Mouse (Mus musculus): ENCODE measurements around the gene Wdfy4.

The Wdfy4 gene

DNA sequence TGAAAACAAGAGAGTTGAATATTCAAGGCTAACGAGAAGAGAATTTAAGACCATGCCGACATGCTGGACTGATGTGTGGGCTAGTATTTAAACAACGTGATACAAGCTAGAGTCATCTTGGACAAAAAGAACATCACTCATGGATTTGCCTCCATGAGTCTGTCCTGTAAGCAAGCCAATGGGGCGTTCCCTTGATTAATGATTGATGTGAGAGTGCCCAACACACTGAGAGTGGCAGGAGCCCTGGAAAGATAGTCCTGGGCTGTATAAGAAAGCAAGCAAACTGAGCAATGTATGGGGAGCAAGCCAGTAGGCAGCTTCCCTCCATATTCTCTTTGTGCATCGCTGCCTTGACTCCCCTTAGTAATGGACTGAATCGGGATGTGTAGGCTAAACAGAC lies 106.7 kb downstream of the Wdfy4 start:
- no peak for DNase-seq (ENCODE audit: low read depth, low spot score)

DNA sequence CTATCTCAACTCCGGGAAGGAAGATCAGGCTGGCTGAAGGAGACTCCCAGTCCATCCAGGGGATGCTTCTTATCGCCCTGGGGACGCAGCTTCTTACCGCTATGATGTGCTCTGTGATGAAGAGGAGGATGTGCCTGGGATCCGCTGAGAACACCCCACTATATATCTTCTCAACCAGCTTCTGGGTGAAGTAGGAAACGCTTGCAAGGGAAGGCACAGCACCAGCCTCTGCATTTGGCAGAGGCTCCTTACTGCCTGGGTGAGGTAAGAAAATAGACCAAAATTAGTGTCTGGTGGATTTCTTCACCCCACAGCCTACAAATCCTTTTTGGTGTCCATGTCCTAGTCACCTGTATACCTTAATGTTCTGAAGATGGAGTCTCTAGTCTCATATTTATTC lies 107.2 kb downstream of the Wdfy4 start:
- peak; percentile 43 for DNase-seq (ENCODE audit: low read depth, low spot score)

DNA sequence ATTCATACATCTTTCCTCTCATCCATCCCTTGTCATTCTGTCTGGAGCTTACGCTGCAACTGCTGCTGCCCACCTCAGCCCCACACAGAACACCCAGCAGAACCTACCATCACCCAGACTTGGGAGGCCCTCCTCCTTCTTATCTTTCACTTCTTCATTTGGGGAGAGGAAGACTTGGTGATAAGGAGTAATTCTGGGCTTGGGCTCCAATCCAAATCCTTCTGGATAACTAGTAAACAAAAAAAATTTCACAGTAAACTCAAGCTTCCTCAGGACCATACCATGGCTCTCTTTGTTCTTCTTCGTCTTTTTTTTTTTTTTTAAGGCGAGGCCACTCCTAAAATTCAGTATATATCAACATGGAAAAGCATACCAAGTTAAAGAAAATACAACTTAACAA lies 112.0 kb downstream of the Wdfy4 start:
- no peak for DNase-seq (ENCODE audit: low read depth, low spot score)

DNA sequence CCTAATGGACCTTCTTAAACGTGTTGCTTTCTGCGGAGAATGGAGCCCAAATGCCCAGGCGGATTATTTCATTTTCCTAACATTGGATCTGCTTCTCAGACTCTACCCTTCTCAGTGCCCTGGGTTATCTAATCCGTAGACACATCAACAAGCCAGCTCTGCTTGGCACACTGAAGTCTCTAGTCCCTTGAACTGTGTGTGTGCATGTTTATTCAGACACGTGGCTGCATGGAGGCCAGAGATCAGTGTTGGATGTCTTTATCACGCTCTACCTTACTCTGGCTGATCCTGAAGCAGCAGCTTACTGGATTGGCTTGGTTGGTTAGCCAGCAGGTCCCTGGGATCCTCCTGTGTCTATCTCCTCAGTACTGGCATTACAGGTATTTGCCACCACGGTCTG lies 113.0 kb downstream of the Wdfy4 start:
- no peak for DNase-seq (ENCODE audit: low read depth, low spot score)

DNA sequence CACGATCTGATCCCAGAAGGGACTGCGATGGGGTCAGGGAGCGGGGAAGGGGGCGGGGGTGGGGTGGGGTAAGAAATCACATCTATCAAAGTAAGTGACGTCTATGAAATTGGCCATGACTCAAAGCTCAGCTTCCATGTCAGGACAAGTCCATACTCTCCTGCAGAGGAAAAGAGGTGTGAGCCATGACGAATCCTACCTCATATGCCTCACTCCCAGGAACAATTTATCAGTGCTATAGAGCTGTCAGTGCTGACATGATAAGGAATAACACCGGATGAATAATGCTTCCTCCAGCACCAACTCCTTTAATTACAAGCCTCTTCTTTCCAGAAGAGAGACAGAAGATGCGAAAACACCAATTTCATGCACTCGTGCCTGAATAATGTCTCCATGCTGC lies 117.6 kb downstream of the Wdfy4 start:
- peak; percentile 9 for DNase-seq (ENCODE audit: low read depth, low spot score)

DNA sequence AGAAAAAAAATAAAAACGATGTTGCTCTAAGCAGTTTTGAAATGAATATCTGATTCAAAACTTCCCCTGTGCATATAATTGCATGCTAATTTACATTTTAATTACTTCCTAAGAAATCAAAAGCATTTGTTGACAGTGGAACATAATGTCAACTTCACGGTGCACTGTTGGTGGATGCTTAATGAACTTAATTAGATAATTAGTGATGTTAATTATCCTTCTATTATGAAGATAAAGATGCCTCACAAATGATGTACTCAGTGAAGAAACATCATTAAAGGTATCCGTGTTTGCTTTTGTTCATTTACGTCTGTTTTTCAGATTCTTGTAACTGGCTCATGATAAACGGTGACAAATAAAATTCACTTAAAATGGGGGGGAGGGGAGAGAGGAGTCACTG lies 122.3 kb downstream of the Wdfy4 start:
- no peak for DNase-seq (ENCODE audit: low read depth, low spot score)

DNA sequence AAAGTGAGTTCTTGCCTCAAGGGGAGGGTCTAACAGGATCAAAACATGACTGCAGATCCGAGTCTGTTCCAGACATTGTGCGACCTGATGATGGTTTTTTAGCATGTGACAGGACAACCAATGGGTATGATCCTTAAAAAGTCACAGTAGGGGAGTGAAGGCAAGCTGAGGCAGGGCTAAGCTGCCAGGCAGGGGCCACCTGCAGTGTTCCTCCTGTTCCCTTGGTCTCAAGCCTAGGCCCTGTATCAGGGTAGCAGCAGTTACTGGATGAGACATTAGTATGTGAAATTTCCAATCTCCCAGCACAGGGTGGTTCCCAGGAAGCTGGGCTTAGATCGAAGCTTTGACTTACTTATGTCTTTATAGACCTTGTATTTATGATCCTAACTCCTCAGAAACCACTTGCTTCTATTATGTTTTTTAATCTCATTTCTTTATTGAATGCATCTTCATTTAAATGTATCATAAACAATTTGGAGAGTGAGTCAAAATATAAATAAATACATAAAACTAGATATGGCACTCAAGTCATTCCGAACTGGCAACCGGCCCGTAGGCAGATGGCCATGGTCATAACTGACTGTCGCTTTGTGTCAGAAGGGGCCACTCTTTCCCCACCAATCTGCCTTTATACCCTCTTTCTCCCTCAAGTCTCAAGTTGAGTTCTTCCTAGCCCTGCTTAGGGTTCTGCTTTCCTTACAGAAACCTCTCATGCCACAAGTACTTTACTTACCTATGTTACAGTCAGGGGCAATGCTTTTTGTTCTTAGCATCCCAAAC lies 126.2 kb downstream of the Wdfy4 start:
- no peak for DNase-seq (ENCODE audit: low read depth, low spot score)

DNA sequence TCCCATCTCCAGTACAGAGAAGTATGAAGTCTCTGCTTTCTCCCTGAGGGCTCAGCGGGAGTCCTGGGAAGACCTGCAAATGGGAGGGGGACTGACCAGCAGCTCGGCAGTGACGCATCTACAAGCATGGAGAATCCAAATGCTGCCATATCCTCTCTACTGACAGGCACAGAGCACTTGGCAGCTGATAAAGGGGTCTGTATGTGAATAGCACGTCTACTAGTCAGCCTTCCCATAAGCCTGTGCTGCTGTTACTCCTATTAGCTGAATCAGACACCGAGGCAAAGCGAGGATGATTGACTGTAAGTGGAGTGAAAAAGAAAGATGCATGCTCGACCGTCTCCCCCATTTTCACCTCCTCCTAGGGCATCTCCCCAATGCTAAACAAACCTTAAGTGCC lies 131.9 kb downstream of the Wdfy4 start:
- DNase-seq (ENCODE audit: low read depth, low spot score), result no peak

DNA sequence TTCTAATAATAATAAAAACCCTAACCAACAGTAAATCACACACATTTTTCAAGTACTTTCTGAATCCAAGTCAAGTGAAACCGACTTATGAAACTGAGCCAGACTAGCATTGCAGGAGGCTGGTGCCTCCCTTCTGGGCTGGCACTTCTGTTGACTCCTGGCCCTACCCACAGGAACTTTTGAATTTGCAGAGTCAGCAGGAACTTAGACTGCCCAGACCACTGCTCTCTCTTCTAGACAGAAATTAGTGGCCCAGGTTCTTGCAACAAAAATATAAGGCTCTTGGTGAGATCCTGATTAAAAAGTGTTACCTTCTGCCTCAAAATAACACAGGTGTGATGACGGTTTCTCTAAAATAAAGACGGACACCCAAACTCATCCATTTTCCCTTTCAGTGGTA lies 140.1 kb downstream of the Wdfy4 start:
- no peak for DNase-seq (ENCODE audit: low read depth, low spot score)

DNA sequence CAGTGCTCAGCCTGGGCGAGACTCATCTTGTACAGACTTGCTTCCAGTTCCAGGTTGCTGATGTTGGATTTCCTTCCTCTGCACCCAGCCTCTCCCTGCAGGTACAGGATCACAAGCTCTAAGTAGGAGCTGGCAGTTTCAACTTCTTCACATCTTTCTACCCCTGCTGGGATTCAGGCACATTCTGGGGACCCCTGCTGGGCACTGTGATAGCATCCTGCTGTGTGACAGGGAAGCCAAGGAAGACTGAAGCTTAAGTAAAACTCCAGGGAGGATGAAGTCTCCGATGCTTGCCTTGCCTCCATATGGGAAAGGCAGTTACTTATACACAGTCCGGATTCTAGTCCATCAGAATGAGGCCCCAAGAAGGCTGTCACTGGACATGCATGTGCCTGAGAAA lies 148.5 kb downstream of the Wdfy4 start:
- no peak for DNase-seq (ENCODE audit: low read depth, low spot score)

DNA sequence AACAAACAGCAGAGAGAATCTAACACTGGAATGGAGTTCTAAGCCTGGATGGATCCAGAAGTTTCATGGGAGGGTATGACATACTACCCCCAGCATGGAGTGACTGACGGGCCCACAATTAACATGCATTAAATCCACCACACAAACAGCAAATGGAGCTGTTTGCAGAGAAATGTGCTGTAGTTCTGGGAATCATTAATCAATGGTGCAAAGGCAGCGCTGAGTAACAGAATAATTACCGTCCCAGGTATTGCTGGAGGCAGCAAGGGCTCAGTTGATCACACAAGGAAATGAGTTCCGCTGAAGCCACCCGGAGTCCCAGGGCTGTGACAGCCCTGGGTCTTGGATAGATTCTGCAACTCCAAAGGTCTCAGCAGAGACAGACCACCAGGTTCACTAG lies 149.9 kb downstream of the Wdfy4 start:
- DNase-seq (ENCODE audit: low read depth, low spot score), result no peak

DNA sequence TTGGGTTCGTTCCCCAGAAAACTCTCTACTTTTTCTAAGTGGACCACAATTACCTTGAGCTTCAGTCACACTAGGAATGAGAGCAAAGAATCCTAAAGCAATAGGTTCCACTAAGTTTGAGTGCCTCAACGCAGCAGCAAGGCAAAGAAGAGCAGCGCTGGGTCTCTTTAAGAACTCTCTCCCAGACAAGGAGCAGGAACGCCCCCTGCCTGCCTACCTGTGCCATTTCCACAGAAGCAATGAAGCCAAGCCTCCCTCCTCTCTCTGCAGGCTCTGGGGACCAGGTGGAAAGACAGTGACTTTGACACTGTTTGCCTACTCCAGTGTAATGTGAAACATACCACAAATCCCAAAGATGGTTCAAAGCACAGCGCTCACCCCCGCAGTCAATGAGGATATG lies 151.9 kb downstream of the Wdfy4 start:
- DNase-seq (ENCODE audit: low read depth, low spot score), result peak; percentile 51

DNA sequence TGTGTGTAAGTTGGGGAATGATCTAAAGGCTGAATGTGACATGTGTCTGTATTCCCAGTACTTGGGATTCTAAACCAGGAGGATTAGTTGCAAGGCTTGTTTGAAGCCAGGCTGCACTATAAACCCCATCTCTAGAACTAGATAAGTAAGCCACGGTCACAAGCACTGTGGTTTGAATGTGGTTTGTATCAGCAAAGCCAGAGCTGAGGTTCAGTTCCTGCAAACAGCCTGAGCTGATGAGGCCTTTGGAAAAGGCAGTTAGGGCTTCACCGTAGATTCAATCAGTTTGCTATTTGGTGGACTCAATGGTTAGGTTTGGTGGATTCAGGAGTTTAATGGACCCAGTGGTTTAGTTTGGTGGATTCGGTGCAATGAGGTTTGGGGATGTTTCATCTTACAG lies 154.5 kb downstream of the Wdfy4 start:
- no peak for DNase-seq (ENCODE audit: low read depth, low spot score)

DNA sequence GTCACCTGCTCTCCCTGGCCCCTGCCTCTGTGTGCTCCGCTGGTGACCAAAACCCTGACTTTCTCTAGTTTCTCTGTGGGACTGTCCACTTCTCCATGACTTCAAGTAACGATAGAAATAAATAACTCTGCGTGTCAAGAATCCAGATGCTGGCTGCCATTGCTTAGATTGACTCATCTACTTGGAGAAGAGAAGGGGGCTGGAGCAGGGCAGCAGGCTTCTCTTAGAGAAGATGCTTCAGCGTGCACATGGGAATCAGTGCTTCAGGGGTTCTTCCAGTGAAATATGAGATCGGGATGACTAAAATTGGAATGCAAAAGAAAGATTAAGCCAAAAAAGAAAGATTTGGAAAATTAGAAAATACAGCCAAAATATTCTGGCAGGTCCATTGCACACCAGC lies 165.7 kb downstream of the Wdfy4 start:
- DNase-seq (ENCODE audit: low read depth, low spot score), result peak; percentile 6

DNA sequence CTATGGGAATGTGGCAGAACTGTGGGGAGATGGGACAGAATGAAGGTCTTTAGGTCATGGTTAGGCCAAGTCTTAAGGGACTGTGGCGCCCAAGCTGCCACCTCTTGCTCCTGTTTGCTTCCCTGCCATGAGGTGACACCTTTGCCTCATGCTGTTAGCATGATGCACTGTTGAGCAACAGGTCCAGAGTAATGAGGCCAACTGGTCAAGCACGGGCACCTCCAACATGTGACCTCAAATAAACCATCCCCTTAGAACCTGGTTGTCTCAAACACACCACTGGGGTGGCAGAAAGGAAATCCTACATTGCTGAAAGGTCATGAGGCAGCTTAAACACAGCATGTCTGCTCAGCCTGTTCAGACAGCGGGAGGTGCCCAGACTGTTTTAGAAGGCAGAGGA lies 166.3 kb downstream of the Wdfy4 start:
- no peak for DNase-seq (ENCODE audit: low read depth, low spot score)

DNA sequence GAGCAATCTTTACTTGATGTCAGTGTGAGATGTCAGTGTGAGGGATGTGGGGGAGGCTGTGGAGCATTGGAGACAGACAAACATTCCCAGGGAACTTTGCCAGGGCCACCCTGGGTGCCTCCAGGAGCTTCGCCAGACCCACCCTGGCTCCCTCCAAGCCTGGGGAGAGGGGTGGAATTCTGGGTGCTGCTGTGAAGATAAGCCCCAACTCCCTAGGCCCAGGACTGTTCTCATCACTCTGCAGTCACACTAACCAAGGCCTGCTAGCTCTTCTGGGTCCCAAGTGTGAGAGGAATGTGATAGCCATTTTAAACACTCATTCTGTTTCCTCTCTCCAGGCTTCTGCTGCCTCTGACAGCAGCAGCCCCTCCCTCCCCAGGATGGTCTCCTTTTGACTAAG lies 177.7 kb downstream of the Wdfy4 start:
- DNase-seq (ENCODE audit: low read depth, low spot score), result no peak

DNA sequence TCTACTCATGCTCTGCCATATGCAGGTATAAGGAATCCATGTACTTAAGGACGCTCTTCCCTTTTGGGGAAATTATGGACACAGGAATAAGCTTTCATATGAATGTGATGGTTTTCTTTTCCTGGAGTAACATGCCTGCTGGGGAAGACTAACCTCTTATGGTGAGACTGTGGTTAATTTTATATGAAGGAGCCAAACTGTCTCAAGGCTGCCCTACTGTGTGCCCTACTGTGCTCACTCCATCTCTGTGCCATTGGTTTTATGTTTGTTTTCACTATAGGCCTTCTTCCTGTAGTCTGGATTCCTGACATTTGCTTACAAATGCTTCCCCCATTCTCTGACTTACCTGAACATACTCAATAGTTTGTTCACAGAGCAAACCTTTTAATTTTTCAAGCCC lies 180.2 kb downstream of the Wdfy4 start:
- no peak for DNase-seq (ENCODE audit: low read depth, low spot score)

DNA sequence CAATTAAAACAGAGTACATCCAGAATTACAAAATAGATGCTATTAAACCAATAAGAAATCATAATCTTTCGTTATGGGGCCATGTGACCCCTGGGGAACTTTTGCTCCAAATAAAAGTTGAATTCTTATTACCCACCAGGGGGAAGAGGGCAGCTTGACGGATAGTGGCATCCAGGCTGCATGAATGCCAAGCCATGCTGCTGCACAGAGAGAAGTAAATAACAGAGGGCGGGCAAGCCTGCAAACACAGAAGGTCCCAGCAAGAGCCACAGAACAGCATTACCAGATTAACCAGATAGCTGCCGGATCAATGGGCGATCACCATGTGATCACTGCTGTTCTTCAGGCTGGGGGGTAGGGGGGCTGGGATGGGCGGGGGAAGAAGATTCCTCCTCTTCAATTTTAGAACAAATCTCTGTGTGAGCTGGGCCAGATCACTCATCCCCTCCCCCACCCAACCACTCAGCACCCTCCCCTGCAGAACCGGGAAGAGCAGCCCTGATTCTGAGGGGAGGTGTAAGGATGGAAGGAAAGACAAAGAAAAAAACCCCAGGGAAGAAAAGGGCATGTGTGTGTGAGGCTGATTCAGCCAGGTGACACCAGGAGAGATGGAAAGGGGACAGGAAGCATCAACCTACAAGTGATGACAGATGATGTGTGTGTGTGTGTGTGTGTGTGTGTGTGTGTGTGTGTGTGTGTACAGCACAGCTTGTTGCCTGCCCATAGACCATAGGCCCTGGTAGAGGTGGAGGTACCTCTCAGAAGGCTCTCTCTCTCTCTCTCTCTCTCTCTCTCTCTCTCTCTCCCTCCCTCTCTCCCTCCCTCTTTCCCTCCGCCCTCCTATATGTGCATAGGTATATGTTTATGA lies 185.0 kb downstream of the Wdfy4 start:
- DNase-seq (ENCODE audit: low read depth, low spot score), result no peak

DNA sequence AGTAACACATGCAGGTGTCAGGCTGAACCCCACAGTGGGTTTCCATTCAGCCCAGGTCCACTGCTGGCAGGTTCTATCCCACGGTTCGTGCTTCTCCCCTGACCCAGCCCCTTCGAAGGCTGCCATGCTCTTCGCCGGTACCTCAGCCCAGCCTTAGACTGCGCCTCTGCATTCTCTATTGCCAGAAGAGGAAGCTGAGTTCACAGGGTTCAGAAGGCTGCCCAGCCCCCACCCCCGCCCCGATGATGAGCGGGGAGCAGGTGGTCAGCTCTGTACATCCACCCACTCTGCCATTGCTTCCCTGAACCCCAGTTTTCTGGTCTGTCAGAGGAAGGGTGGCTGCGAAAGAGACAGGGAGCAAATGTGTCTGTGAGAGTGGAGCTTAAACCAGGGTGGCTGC lies 185.8 kb downstream of the Wdfy4 start:
- DNase-seq (ENCODE audit: low read depth, low spot score), result no peak

DNA sequence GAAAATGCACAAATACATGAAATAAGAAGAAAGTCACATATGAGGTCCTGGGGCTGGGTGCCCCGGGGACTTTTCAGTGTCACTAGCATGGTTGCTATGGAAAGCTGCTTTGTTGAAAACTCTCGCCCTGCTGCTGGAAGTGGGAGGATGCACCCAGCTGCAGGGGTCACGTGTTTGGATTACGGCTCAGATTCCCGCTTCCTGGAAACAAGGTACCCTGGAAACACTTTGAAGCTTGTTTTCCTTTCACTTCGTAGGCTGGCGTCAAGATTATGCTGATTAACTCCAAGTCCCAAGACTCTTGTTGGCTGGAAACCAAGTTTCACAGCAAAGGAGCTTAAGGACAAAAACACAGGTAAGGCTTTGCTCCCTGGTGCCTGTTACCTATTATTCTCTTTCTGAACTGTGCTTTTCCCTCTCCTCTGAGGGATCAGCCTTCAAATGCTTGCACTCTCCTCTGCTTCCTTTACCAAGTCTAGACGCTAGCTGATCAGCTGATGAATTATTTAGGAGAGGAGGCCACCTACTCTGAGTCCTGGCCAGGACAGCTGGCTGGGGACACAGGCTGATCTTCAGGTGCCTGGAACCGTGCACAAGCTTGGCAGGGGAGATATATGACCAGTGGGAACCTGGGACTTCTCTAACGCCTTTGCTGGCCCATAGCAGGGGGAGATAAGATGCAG lies 190.2 kb downstream of the Wdfy4 start:
- DNase-seq (ENCODE audit: low read depth, low spot score), result peak; percentile 59

DNA sequence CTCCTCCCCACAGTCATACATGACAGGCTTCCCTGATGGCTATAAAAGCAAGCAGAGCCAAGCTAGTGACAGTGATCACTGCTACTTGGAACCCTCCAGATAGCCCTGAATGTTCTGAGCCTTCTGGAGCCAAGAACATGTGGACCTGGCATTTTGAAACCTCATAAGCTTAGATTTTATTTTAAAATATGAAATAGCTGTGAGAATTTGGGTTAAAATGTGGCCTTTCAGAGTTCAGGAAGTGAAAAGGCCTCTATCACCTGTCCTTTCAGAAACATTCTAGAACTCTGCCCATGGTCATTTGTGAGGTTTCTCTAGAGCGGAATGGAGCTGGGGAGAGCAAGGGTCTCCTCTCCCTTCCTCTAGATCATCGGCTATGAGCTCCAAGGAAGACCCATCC lies 194.2 kb downstream of the Wdfy4 start, which contains the start of gene Lrrc18:
TSS of gene Lrrc18 (plus strand) at position 301 of the 400 bp plus-strand sequence.
- no peak for DNase-seq (ENCODE audit: low read depth, low spot score)

DNA sequence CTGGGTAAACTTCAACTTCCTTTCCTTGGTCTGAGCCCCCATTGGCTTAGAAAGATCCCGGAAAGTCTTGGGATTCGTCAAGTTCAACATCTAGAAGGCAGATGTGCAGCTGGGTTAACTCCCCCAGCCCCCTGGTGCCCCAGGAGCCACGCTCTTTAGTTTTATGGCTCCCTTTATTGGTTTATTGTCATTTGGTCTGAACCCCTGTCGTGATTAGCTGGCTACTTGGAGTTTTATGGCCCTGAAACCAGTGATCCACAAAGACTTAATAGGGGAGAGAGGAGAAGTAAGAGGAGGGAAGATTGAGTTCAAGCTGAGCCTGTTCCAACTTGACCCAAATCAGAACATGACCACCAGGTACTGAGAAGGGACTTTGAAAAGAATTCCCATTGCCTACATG lies 198.6 kb downstream of the Wdfy4 start:
- DNase-seq (ENCODE audit: low read depth, low spot score), result no peak
